Mouse (Mus musculus): ENCODE measurements around the gene Poll. TPM values are rescaled to one million over a fixed set of nuclear protein-coding genes. Genes with fewer than 3 reads are reported as not detected.

The Poll gene
- polyA plus RNA-seq, 1 experiment from 2014 or later, result 20.6 TPM

- H3K4me2 ChIP-seq (replicated peaks; ENCODE audit: low read depth, low read length), result no peak overlapping the region
- H3K36me3 ChIP-seq (ENCODE audit: control insufficient read depth, insufficient read depth, low read length), result peaks cover 24% of the 10 kb centered on the region
- 82% methylated on average over 3 of the region's 3 CpGs for WGBS
- no peaks in the 10 kb centered on the region for H3K27me3 ChIP-seq (ENCODE audit: control insufficient read depth, insufficient read depth, low read length)
- H3K4me1 ChIP-seq (ENCODE audit: control insufficient read depth, insufficient read depth, low read length), result no peaks in the 10 kb centered on the region
- no peak for ATAC-seq (ENCODE audit: low FRiP score, low TSS enrichment)
- no peak overlapping the region for H3K4me3 ChIP-seq (ENCODE audit: low read length)
- no peak overlapping the region for H3K27ac ChIP-seq (ENCODE audit: low read depth, low read length)
- no peak overlapping the region for H3K9ac ChIP-seq (ENCODE audit: low read depth, low read length)
- H3K9me3 ChIP-seq (ENCODE audit: control insufficient read depth, low read length), result no peaks in the 10 kb centered on the region
Observed at GRCm38 (mm10) chr19:45510680-45511079, 49.7 kb downstream of the Poll start.

- WGBS, result 86% methylated on average over 19 of the region's 19 CpGs
- no peaks in the 10 kb centered on the region for H3K4me1 ChIP-seq (ENCODE audit: control insufficient read depth, insufficient read depth, low read length)
- H3K27me3 ChIP-seq (ENCODE audit: control insufficient read depth, insufficient read depth, low read length), result no peaks in the 10 kb centered on the region
- ATAC-seq (ENCODE audit: low FRiP score, low TSS enrichment), result no peak
- no peak overlapping the region for H3K4me2 ChIP-seq (replicated peaks; ENCODE audit: low read depth, low read length)
- no peaks in the 10 kb centered on the region for H3K9me3 ChIP-seq (ENCODE audit: control insufficient read depth, low read length)
- H3K4me3 ChIP-seq (ENCODE audit: low read length), result no peak overlapping the region
- H3K36me3 ChIP-seq (ENCODE audit: control insufficient read depth, insufficient read depth, low read length), result no peaks in the 10 kb centered on the region
- H3K9ac ChIP-seq (ENCODE audit: low read depth, low read length), result no peak overlapping the region
- H3K27ac ChIP-seq (ENCODE audit: low read depth, low read length), result no peak overlapping the region
Observed at GRCm38 (mm10) chr19:45507531-45507930, 52.8 kb downstream of the Poll start.

GRCm38 (mm10) chr19:45505446-45505845, 54.9 kb downstream of the Poll start:
- 62% methylated on average over 7 of the region's 7 CpGs for WGBS

More at GRCm38 (mm10) chr19:45505446-45505845, 54.9 kb downstream of the Poll start:
- no peak overlapping the region for H3K4me3 ChIP-seq (ENCODE audit: low read length)
- H3K4me1 ChIP-seq (ENCODE audit: control insufficient read depth, insufficient read depth, low read length), result no peaks in the 10 kb centered on the region
- no peaks in the 10 kb centered on the region for H3K27me3 ChIP-seq (ENCODE audit: control insufficient read depth, insufficient read depth, low read length)
- no peak overlapping the region for H3K9ac ChIP-seq (ENCODE audit: low read depth, low read length)
- H3K4me2 ChIP-seq (replicated peaks; ENCODE audit: low read depth, low read length), result no peak overlapping the region
- no peaks in the 10 kb centered on the region for H3K36me3 ChIP-seq (ENCODE audit: control insufficient read depth, insufficient read depth, low read length)
- no peak for ATAC-seq (ENCODE audit: low FRiP score, low TSS enrichment)
- H3K9me3 ChIP-seq (ENCODE audit: control insufficient read depth, low read length), result no peaks in the 10 kb centered on the region
- no peak overlapping the region for H3K27ac ChIP-seq (ENCODE audit: low read depth, low read length)

Other genes starting within 250 kb of the Poll start
- 41.6 and 54.9 TPM in 2 replicates for gene Btrc, start 196.8 kb downstream of the Poll start, polyA plus RNA-seq (2014; fragmentation: Nextera tagmentation; extraction: Ambion mirVana)
- 51.4 and 61.6 TPM in 2 replicates for gene Gm17018, start 84 bp upstream of the Poll start, polyA plus RNA-seq (2014; fragmentation: Nextera tagmentation; extraction: Ambion mirVana)
- 7.2 and 8.3 TPM in 2 replicates for gene Fbxw4, start 99.8 kb upstream of the Poll start, polyA plus RNA-seq (2014; fragmentation: Nextera tagmentation; extraction: Ambion mirVana)
- gene Fgf8, start 182.4 kb upstream of the Poll start, polyA plus RNA-seq (2014; fragmentation: Nextera tagmentation; extraction: Ambion mirVana), result 25.1 and 29.3 TPM in 2 replicates
- gene Npm3, start 189.1 kb upstream of the Poll start, polyA plus RNA-seq (2014; fragmentation: Nextera tagmentation; extraction: Ambion mirVana), result 21.4 and 111 TPM in 2 replicates
- 46.3 and 67.8 TPM in 2 replicates for gene Mgea5, start 223.3 kb upstream of the Poll start, polyA plus RNA-seq (2014; fragmentation: Nextera tagmentation; extraction: Ambion mirVana)